Mouse (Mus musculus): Measurements from ENCODE around the gene Dnah8.

DNA sequence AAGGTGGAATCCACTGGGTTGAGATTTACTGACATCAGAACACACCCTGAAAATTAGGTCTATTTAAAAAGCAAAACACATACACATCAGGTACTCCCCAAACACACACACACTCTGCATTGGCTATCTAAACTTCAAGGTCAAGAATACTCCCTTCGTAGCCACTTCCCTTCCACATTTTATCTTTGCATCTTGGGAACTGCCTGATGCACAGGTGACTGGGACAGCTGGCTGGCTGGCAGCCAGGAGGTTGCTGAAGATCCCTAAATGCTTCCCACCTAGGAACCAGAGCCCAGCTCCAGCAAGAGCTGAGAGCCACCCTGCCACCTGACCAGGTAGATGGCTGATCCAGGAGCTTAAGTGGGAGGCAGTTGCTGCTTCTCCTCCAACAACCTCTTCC lies 212.9 kb downstream of the Dnah8 start:
- TF ChIP-seq CTCF (conservative IDR thresholded peaks at IDR 0.05; ENCODE audit: low read length) (no peak), POU5F1 (IDR thresholded peaks at IDR 0.05; ENCODE audit: borderline replicate concordance, low read length) (no peak)
